Comparison of ENCODE assay signal across 27 mouse cellular contexts in genomic region chr9:46008931-46009668, GRCm38 (mm10). TPM values are rescaled to one million over a fixed set of nuclear protein-coding genes. Genes with fewer than 3 reads are reported as not detected.
DNase-seq lines count a peak whose midpoint lies in the region; ATAC-seq and TF ChIP-seq lines count a peak whose summit lies in the region.
"Had no signal": no experiment of that assay in that cellular context is flagged by ENCODE, and none has a peak within 500 bp of the region (broad histone marks: within the 10 kb centered on the region; RNA-seq: fewer than 3 reads in every experiment).

No protein-coding gene starts in this region.

- peak overlapping the region; percentile 54 for H3K27ac ChIP-seq in CH12.LX (ENCODE audit: insufficient read depth, low read depth)
- H3K27ac ChIP-seq in liver, postnatal 0 days (ENCODE audit: low read depth), result peak overlapping the region; percentile 65
- H3K27ac ChIP-seq: embryonic facial prominence, embryonic 13.5 days; forebrain, embryonic 12.5 days; hindbrain, embryonic 10.5 days; kidney, postnatal 0 days; limb, embryonic 12.5 days; liver, embryonic 14.5 days; stomach, postnatal 0 days had no signal

- peaks cover 11% of the 10 kb centered on the region for H3K79me2 ChIP-seq in CH12.LX (replicated peaks; ENCODE audit: control insufficient read depth, extremely low read depth, insufficient read depth, poor library complexity, severe bottlenecking)

- 58% methylated on average over 6 of the region's 7 CpGs for WGBS in liver, postnatal 0 days (ENCODE audit: insufficient replicate concordance)

- H3K4me3 ChIP-seq in CH12.LX (replicated peaks in 1 of 3; ENCODE audit: low read depth in 2 of 3, low read length in 2 of 3, poor library complexity in 1 of 3), result no peak overlapping the region
- no peak overlapping the region for H3K4me3 ChIP-seq in liver, postnatal 0 days (ENCODE audit: low read depth, low read length)
- H3K4me3 ChIP-seq: embryonic facial prominence, embryonic 13.5 days; erythroblast, embryonic 14.5 days; forebrain, embryonic 12.5 days; hindbrain, embryonic 10.5 days; limb, embryonic 12.5 days had no signal

- in situ Hi-C loops in CH12.LX (cut with MboI; ENCODE audit: low pct_ligation_motif_present, low pct_unique_long_range_greater_than_20kb, low sequenced_read_pairs), result no loop called here

- no peak for TF ChIP-seq CTCF in CH12.LX (conservative IDR thresholded peaks at IDR 0.05 in 1 of 2, IDR thresholded peaks at IDR 0.05 in 1 of 2; ENCODE audit: low read depth in 2 of 2, low read length in 2 of 2)
- no peak for TF ChIP-seq CTCF in liver, postnatal 0 days (IDR thresholded peaks at IDR 0.05; ENCODE audit: low read depth)

- H3K27me3 ChIP-seq in CH12.LX (replicated peaks), result no peaks in the 10 kb centered on the region
- H3K27me3 ChIP-seq in liver, postnatal 0 days (ENCODE audit: insufficient read depth, low read length), result no peaks in the 10 kb centered on the region
- H3K27me3 ChIP-seq: embryonic facial prominence, embryonic 13.5 days; limb, embryonic 12.5 days had no signal

- dilution Hi-C loops in CH12.LX (cut with MboI; ENCODE audit: extremely low pct_ligation_motif_present, extremely low pct_unique_long_range_greater_than_20kb, low sequenced_read_pairs), result no loop called here

- H3K4me2 ChIP-seq in CH12.LX (ENCODE audit: insufficient read depth, low read depth, poor library complexity, severe bottlenecking), result peak overlapping the region; percentile 68
- H3K4me2 ChIP-seq in liver, postnatal 0 days (ENCODE audit: low read depth, low read length), result peak overlapping the region; percentile 22; the same call in 1 of the 2 replicates
- H3K4me2 ChIP-seq: embryonic facial prominence, embryonic 13.5 days; forebrain, embryonic 12.5 days; limb, embryonic 12.5 days had no signal

- ATAC-seq in liver, postnatal 0 days, result no peak
- ATAC-seq: forebrain, postnatal 0 days; hindbrain, embryonic 16.5 days had no signal

- H3K4me1 ChIP-seq in CH12.LX (ENCODE audit: control insufficient read depth in 1 of 2, insufficient read depth in 2 of 2), result peaks cover 19 to 56% of the 10 kb centered on the region in 2 experiments
- peaks cover 18% of the 10 kb centered on the region for H3K4me1 ChIP-seq in liver, postnatal 0 days (ENCODE audit: insufficient read depth)

- no peak for TF ChIP-seq RAD21 in CH12.LX (IDR thresholded peaks at IDR 0.05; ENCODE audit: low read depth, low read length)

- no peaks in the 10 kb centered on the region for H3K9me3 ChIP-seq in CH12.LX (replicated peaks; ENCODE audit: low read length)
- H3K9me3 ChIP-seq in liver, postnatal 0 days (ENCODE audit: low read length), result no peaks in the 10 kb centered on the region
- H3K9me3 ChIP-seq: embryonic facial prominence, embryonic 13.5 days; forebrain, embryonic 12.5 days; hindbrain, embryonic 10.5 days; limb, embryonic 12.5 days had no signal

- peak; percentile 53; the same call in 1 of the 2 replicates for TF ChIP-seq EP300 in CH12.LX (IDR thresholded peaks at IDR 0.05; ENCODE audit: low read length)
- TF ChIP-seq EP300 in liver, postnatal 0 days (IDR thresholded peaks at IDR 0.05; ENCODE audit: low read depth), result no peak

- peak; percentile 84 for DNase-seq in 416B (ENCODE audit: low read depth)
- peak; percentile 38 for DNase-seq in CH12.LX (ENCODE audit: extremely low read depth)
- DNase-seq in ZHBTc4 (ENCODE audit: low read depth, low spot score), result peak; percentile 58
- no peak for DNase-seq in liver, postnatal 0 days
- no peak for DNase-seq in gastrocnemius, postnatal 4 days (ENCODE audit: low spot score in 2 of 2)
- no peak for DNase-seq in left cerebral cortex, postnatal 4 days
- DNase-seq in cerebellum, postnatal 36 days, result no peak
- DNase-seq: adrenal gland, adult 8-10 months; cerebellum, adult 8-10 months; cerebellum, postnatal 25 days; forebrain, postnatal 0 days; heart, postnatal 14 days; kidney, adult 2 months; kidney, postnatal 4 days; layer of hippocampus, postnatal 36 days; midbrain, embryonic 14.5 days; thymus, adult 18-20 months; thymus, postnatal 36 days had no signal

- intact Hi-C loops in left cerebral cortex, postnatal 4 days (cut with DNase I), result no loop called here

- peak; percentile 39; the same call in 1 of the 2 replicates for TF ChIP-seq POLR2A in CH12.LX (IDR thresholded peaks at IDR 0.05; ENCODE audit: low read depth, low read length)

- H3K36me3 ChIP-seq in CH12.LX (replicated peaks in 1 of 2; ENCODE audit: control insufficient read depth in 1 of 2, insufficient read depth in 1 of 2, low read length in 1 of 2), result no peaks in the 10 kb centered on the region
- no peaks in the 10 kb centered on the region for H3K36me3 ChIP-seq in liver, postnatal 0 days (replicated peaks; ENCODE audit: insufficient read depth, low read length)
- H3K36me3 ChIP-seq: embryonic facial prominence, embryonic 13.5 days; forebrain, embryonic 12.5 days; hindbrain, embryonic 10.5 days; limb, embryonic 12.5 days had no signal

- H3K9ac ChIP-seq in CH12.LX (ENCODE audit: insufficient read depth, low read depth), result peak overlapping the region; percentile 50
- H3K9ac ChIP-seq in liver, postnatal 0 days (replicated peaks), result no peak overlapping the region
- H3K9ac ChIP-seq: embryonic facial prominence, embryonic 13.5 days; forebrain, embryonic 12.5 days; forebrain, postnatal 0 days; limb, embryonic 12.5 days; liver, embryonic 14.5 days had no signal

TF ChIP-seq in CH12.LX, 34 proteins besides CTCF, POLR2A, EP300 and RAD21:
- peak; percentile 9; the same call in 1 of the 2 replicates for TF ChIP-seq HCFC1 (IDR thresholded peaks at IDR 0.05; ENCODE audit: low read depth, low read length)
- TF ChIP-seq KAT2A (IDR thresholded peaks at IDR 0.05; ENCODE audit: insufficient replicate concordance, low read length), result 0 out of 2 replicates have a peak, but pooled peaks have one; percentile 8
- TF ChIP-seq ZNF384 (IDR thresholded peaks at IDR 0.05; ENCODE audit: low read depth, low read length), result peak; percentile 95
- 0 out of 2 replicates have a peak, but pooled peaks have one; percentile 3 for TF ChIP-seq MEF2A (IDR thresholded peaks at IDR 0.05; ENCODE audit: borderline replicate concordance, low read depth, low read length)
- 0 out of 2 replicates have a peak, but pooled peaks have one; percentile 44 for TF ChIP-seq MAX (IDR thresholded peaks at IDR 0.05; ENCODE audit: low read length)
- no peak for TF ChIP-seq USF2 (conservative IDR thresholded peaks at IDR 0.05; ENCODE audit: low read depth, low read length)
- no peak for TF ChIP-seq TCF12 (IDR thresholded peaks at IDR 0.05; ENCODE audit: low read depth, low read length)
- peak; percentile 9; the same call in 1 of the 2 replicates for TF ChIP-seq BHLHE40 (IDR thresholded peaks at IDR 0.05; ENCODE audit: low read depth, low read length)
- TF ChIP-seq NELFE (IDR thresholded peaks at IDR 0.05; ENCODE audit: low read depth, low read length), result no peak
- TF ChIP-seq CHD1 (IDR thresholded peaks at IDR 0.05; ENCODE audit: low read depth, low read length), result peak; percentile 54; the same call in 1 of the 2 replicates
- TF ChIP-seq SIN3A (IDR thresholded peaks at IDR 0.05; ENCODE audit: low read length), result peak; percentile 6; the same call in 1 of the 2 replicates
- TF ChIP-seq CHD2 (IDR thresholded peaks at IDR 0.05; ENCODE audit: low read length), result peak; percentile 59; the same call in 1 of the 2 replicates

RNA-seq across cellular contexts. Expression of gene Pafah1b2, which starts 3.4 kb away (rescaled TPM):
- total RNA-seq in CH12.LX (2012; rRNA removed) (94.8 and 117 TPM in 2 replicates), CH12.LX (2014; rRNA removed) (109 and 125 TPM in 2 replicates)
- polyA plus RNA-seq in CH12.LX (2012; ENCODE audit: insufficient read length, low read depth), result 122 and 130 TPM in 2 replicates
- polyA plus RNA-seq in liver, postnatal 0 days (2015; fragmentation: Nextera tagmentation; extraction: Ambion mirVana), result 35.8 and 42.6 TPM in 2 replicates
- 100 to 1,000 TPM; 104 to 110 TPM for total RNA-seq in gastrocnemius, postnatal 4 days (2021)
- total RNA-seq in left cerebral cortex, postnatal 4 days (2021), result 100 to 1,000 TPM; 262 to 267 TPM

RNA-seq across cellular contexts. Expression of gene Sik3, which starts 3.5 kb away (rescaled TPM):
- 17.4 and 21.4 TPM in 2 replicates for total RNA-seq in CH12.LX (2012; rRNA removed)
- total RNA-seq in CH12.LX (2014; rRNA removed), result 13.6 and 14.9 TPM in 2 replicates
- polyA plus RNA-seq in CH12.LX (2012; ENCODE audit: insufficient read length, low read depth), result 28.0 and 29.8 TPM in 2 replicates
- polyA plus RNA-seq in liver, postnatal 0 days (2015; fragmentation: Nextera tagmentation; extraction: Ambion mirVana), result 5.0 TPM in 2 replicates
- 10 to 100 TPM; 62.9 to 70.1 TPM for total RNA-seq in gastrocnemius, postnatal 4 days (2021)
- total RNA-seq in left cerebral cortex, postnatal 4 days (2021), result 10 to 100 TPM; 54.6 to 56.9 TPM

RNA-seq across cellular contexts. Expression of gene Sidt2, which starts 54.0 kb away (rescaled TPM):
- total RNA-seq in CH12.LX (2012; rRNA removed) (41.0 and 47.8 TPM in 2 replicates), CH12.LX (2014; rRNA removed) (36.4 and 38.9 TPM in 2 replicates)
- polyA plus RNA-seq in CH12.LX (2012; ENCODE audit: insufficient read length, low read depth), result 110 and 143 TPM in 2 replicates
- polyA plus RNA-seq in liver, postnatal 0 days (2015; fragmentation: Nextera tagmentation; extraction: Ambion mirVana), result 23.5 and 23.6 TPM in 2 replicates
- total RNA-seq in gastrocnemius, postnatal 4 days (2021), result 10 to 100 TPM; 61.5 to 65.5 TPM
- 10 to 100 TPM; 80.0 to 97.1 TPM for total RNA-seq in left cerebral cortex, postnatal 4 days (2021)

Comparison
In these comparisons a context has a peak if more than half of its experiments do, and no peak if none do; other contexts are left out.
1. DNase-seq: peak in 416B (single experiment), CH12.LX (single experiment) and ZHBTc4 (single experiment); none in liver, postnatal 0 days (single experiment), gastrocnemius, postnatal 4 days (0 of 2), left cerebral cortex, postnatal 4 days (single experiment) and cerebellum, postnatal 36 days (0 of 2).